Mouse (Mus musculus): ENCODE results near the gene Bckdha. TPM values are rescaled to one million over a fixed set of nuclear protein-coding genes. Genes with fewer than 3 reads are reported as not detected.

The Bckdha gene
- polyA plus RNA-seq, 1 experiment, result not detected

GRCm38 (mm10) chr7:25655601-25656428, 3.0 kb downstream of the Bckdha start:
- 74% methylated on average over 11 of the region's 11 CpGs for WGBS
- H3K4me3 ChIP-seq (ENCODE audit: insufficient read depth, low read depth, low read length), result no peak overlapping the region
- no peak for TF ChIP-seq POLR2A (IDR thresholded peaks at IDR 0.05; ENCODE audit: insufficient read depth, low read depth, low read length)
- no peak for TF ChIP-seq CTCF (IDR thresholded peaks at IDR 0.05; ENCODE audit: insufficient read depth, low read depth, low read length)

GRCm38 (mm10) chr7:25652244-25652759, 6.5 kb downstream of the Bckdha start:
- no peak overlapping the region for H3K4me3 ChIP-seq (ENCODE audit: insufficient read depth, low read depth, low read length)
- H3K4me1 ChIP-seq (ENCODE audit: control insufficient read depth, insufficient read depth, low read length), result peaks cover 22% of the 10 kb centered on the region
- H3K27ac ChIP-seq (ENCODE audit: insufficient read depth, low read depth, low read length), result no peak overlapping the region
- 92% methylated on average over 12 of the region's 12 CpGs for WGBS
- TF ChIP-seq POLR2A (IDR thresholded peaks at IDR 0.05; ENCODE audit: insufficient read depth, low read depth, low read length), result no peak
- TF ChIP-seq CTCF (IDR thresholded peaks at IDR 0.05; ENCODE audit: insufficient read depth, low read depth, low read length), result no peak

More at GRCm38 (mm10) chr7:25655601-25656428, 3.0 kb downstream of the Bckdha start:
- Histone ChIP-seq H3K4me1 (ENCODE audit: control insufficient read depth, insufficient read depth, low read length) (peaks cover 16% of the 10 kb centered on the region), H3K27ac (ENCODE audit: insufficient read depth, low read depth, low read length) (no peak overlapping the region)

DNA sequence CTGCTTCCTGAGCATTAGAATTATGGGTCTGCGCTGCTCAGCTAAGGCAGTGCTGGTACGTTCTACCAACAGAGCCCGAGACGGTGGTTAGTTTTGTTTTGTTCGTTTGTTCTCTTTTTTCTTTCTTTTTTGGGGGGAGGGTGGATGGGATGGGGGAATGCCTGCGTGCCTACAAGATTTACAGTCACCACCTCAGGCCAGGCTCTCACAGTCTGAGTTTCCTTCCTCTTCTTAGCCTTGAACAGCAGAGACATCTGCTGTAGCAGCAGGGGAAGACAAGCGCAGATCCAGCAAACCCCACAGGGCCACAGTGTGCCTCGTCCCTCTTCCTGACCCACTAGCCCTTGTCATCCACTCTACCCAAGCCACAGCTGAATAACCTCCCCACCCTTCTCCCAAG, 7.5 kb downstream of the Bckdha start:
- Histone ChIP-seq H3K4me1 (ENCODE audit: control insufficient read depth, insufficient read depth, low read length) (peaks cover 14% of the 10 kb centered on the region), H3K27ac (ENCODE audit: insufficient read depth, low read depth, low read length) (no peak overlapping the region), H3K4me3 (ENCODE audit: insufficient read depth, low read depth, low read length) (no peak overlapping the region)
- TF ChIP-seq POLR2A (IDR thresholded peaks at IDR 0.05; ENCODE audit: insufficient read depth, low read depth, low read length) (no peak), CTCF (IDR thresholded peaks at IDR 0.05; ENCODE audit: insufficient read depth, low read depth, low read length) (no peak)
- WGBS, result 88% methylated on average over 8 of the region's 8 CpGs

DNA sequence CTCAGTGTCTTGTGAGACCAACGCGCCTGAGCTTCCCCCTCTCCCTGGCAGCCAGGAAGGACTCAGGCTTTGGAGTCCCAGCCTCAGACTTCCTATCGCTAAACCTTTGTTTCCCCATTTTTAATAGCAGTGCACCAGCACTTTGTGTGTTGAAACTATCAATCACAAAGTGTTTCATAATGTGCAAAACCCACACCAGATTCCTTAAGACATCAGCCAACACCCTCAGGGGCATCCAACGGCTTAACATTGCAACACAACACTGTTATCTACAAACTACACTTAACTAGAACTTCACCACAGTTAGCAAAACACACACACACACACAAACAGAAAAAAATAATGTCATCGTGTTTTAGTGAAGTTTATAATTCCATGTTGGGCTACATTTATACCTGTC, 8.9 kb downstream of the Bckdha start:
- peaks cover 11% of the 10 kb centered on the region for H3K4me1 ChIP-seq (ENCODE audit: control insufficient read depth, insufficient read depth, low read length)
- H3K27ac ChIP-seq (ENCODE audit: insufficient read depth, low read depth, low read length), result no peak overlapping the region
- no peak overlapping the region for H3K4me3 ChIP-seq (ENCODE audit: insufficient read depth, low read depth, low read length)
- WGBS, result 69% methylated on average over 5 of the region's 5 CpGs
- TF ChIP-seq POLR2A (IDR thresholded peaks at IDR 0.05; ENCODE audit: insufficient read depth, low read depth, low read length) (no peak), CTCF (IDR thresholded peaks at IDR 0.05; ENCODE audit: insufficient read depth, low read depth, low read length) (no peak)

- TF ChIP-seq CTCF (IDR thresholded peaks at IDR 0.05; ENCODE audit: insufficient read depth, low read depth, low read length) (no peak), POLR2A (IDR thresholded peaks at IDR 0.05; ENCODE audit: insufficient read depth, low read depth, low read length) (no peak)
- H3K4me3 ChIP-seq (ENCODE audit: insufficient read depth, low read depth, low read length), result no peak overlapping the region
- peaks cover 9% of the 10 kb centered on the region for H3K4me1 ChIP-seq (ENCODE audit: control insufficient read depth, insufficient read depth, low read length)
- no peak overlapping the region for H3K27ac ChIP-seq (ENCODE audit: insufficient read depth, low read depth, low read length)
- WGBS, result 60% methylated on average over 5 of the region's 5 CpGs
These were observed 11.1 kb downstream of the Bckdha start for GRCm38 (mm10) chr7:25647574-25648123.

DNA sequence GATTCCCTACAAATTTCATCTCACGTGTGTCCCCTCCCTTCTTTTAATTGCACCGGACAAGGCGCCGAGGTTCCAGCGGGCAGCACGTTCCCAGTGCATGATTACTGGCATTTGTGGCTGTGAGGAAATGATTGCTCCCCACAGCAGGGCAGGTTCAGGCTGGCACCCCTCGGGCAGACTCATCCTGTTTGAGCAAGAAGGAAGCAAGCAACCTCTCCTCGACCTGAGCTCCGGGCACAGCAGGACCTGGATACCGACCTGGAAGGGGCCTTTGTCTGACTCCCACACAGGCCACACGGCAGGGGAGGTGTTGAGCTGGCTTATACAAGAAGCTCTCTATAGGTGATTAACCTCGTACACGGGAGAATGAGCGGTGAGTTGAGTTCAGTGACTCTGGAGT, 13.7 kb downstream of the Bckdha start:
- Histone ChIP-seq H3K27ac (ENCODE audit: insufficient read depth, low read depth, low read length) (no peak overlapping the region), H3K4me3 (ENCODE audit: insufficient read depth, low read depth, low read length) (no peak overlapping the region), H3K4me1 (ENCODE audit: control insufficient read depth, insufficient read depth, low read length) (peaks cover 9% of the 10 kb centered on the region)
- 40% methylated on average over 14 of the region's 14 CpGs for WGBS
- no peak for TF ChIP-seq CTCF (IDR thresholded peaks at IDR 0.05; ENCODE audit: insufficient read depth, low read depth, low read length)
- TF ChIP-seq POLR2A (IDR thresholded peaks at IDR 0.05; ENCODE audit: insufficient read depth, low read depth, low read length), result no peak

DNA sequence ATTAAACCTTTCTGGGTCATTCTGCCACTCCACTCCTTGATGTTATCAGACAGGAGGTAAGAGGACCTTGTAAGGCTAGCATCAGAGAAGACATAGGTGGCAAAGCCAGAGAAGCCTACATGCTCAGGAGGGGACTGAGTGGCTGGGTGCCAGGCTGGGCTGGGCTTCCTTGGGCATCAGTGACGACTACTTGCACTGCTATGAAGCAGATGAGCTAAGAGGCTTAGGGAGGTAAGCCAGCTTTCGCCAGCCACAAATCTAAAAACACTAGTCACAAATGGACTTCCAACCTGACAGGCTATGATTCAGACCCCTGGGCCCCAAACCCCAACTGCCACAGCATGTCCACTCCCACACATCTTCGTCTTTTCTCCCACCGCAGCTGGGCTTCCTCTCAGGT, 14.2 kb downstream of the Bckdha start:
- Histone ChIP-seq H3K4me1 (ENCODE audit: control insufficient read depth, insufficient read depth, low read length) (peaks cover 9% of the 10 kb centered on the region), H3K4me3 (ENCODE audit: insufficient read depth, low read depth, low read length) (no peak overlapping the region), H3K27ac (ENCODE audit: insufficient read depth, low read depth, low read length) (no peak overlapping the region)
- 60% methylated on average over 4 of the region's 4 CpGs for WGBS
- no peak for TF ChIP-seq CTCF (IDR thresholded peaks at IDR 0.05; ENCODE audit: insufficient read depth, low read depth, low read length)
- no peak for TF ChIP-seq POLR2A (IDR thresholded peaks at IDR 0.05; ENCODE audit: insufficient read depth, low read depth, low read length)

DNA sequence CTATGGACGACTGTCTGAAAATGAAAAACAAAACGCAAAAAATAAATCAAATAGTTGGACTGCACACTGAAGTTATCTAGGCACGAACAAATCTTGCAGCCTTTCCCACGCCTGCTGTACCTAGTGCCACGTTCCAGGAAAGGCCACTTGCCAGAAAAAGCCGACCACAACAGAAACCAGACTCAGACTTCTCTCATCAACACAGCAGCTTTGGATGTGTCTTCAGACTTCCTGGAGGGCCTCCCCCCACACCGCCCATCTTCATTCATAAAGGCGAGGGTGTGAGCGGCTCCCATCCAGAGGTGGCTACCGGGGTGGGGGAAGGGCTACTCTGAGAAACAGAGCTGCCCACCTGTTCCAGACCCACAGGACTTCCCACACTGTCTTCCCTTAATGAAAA, 14.6 kb downstream of the Bckdha start:
- Histone ChIP-seq H3K4me3 (ENCODE audit: insufficient read depth, low read depth, low read length) (no peak overlapping the region), H3K27ac (ENCODE audit: insufficient read depth, low read depth, low read length) (no peak overlapping the region), H3K4me1 (ENCODE audit: control insufficient read depth, insufficient read depth, low read length) (peaks cover 7% of the 10 kb centered on the region; the same call in 1 of the 2 replicates)
- TF ChIP-seq POLR2A (IDR thresholded peaks at IDR 0.05; ENCODE audit: insufficient read depth, low read depth, low read length) (no peak), CTCF (IDR thresholded peaks at IDR 0.05; ENCODE audit: insufficient read depth, low read depth, low read length) (no peak)
- WGBS, result 69% methylated on average over 10 of the region's 10 CpGs

- 90% methylated on average over 4 of the region's 4 CpGs for WGBS
- Histone ChIP-seq H3K4me1 (ENCODE audit: control insufficient read depth, insufficient read depth, low read length) (no peaks in the 10 kb centered on the region), H3K27ac (ENCODE audit: insufficient read depth, low read depth, low read length) (no peak overlapping the region), H3K4me3 (ENCODE audit: insufficient read depth, low read depth, low read length) (no peak overlapping the region)
- TF ChIP-seq CTCF (IDR thresholded peaks at IDR 0.05; ENCODE audit: insufficient read depth, low read depth, low read length) (no peak), POLR2A (IDR thresholded peaks at IDR 0.05; ENCODE audit: insufficient read depth, low read depth, low read length) (no peak)
These were observed 19.0 kb downstream of the Bckdha start for GRCm38 (mm10) chr7:25639754-25640153.

All from olfactory bulb, adult 2 months (tissue).